Mouse (Mus musculus) kidney, embryonic 14.5 days (tissue): ENCODE measurements at regions not wholly inside any gene's neighbourhood (a gene's known extent, or its start where the extent isn't known, plus 50 kb on each side); places are given as distances from the start of the nearest gene placed in this dataset.

Source experiments
- ATAC-seq: fragments of 200-750 bp; cut with Nextera tagmentation; 2 replicates; pipeline ENCODE4 v1.8.0; 2017; ENCODE audit warnings: moderate number of reproducible peaks, mild to moderate bottlenecking, moderate TSS enrichment, moderate library complexity; ENCODE audit not compliant: low FRiP score, low TSS enrichment
- H3K27ac ChIP-seq: fragments of 300-500 bp; sonication (generic); 2 replicates; pipeline ENCODE4 v1.5.1; 2014; ENCODE audit warnings: low read depth, mild to moderate bottlenecking, low read length, moderate library complexity, mixed read lengths
- H3K27me3 ChIP-seq: fragments of 300-500 bp; sonication (generic); 2 replicates; pipeline ENCODE4 v1.6.1; 2014; ENCODE audit warnings: mild to moderate bottlenecking, low read length; ENCODE audit not compliant: control insufficient read depth, insufficient read depth
- H3K36me3 ChIP-seq: fragments of 300-500 bp; sonication (generic); 2 replicates; pipeline ENCODE4 v1.6.1; 2014; ENCODE audit warnings: low read length, mixed read lengths; ENCODE audit not compliant: control insufficient read depth, insufficient read depth
- H3K4me1 ChIP-seq: fragments of 300-500 bp; sonication (generic); 2 replicates; pipeline ENCODE4 v1.6.1; 2014; ENCODE audit warnings: low read length, mixed read lengths; ENCODE audit not compliant: control insufficient read depth, insufficient read depth
- H3K4me2 ChIP-seq: fragments of 300-500 bp; sonication (generic); replicated peaks from 2 replicates; pipeline ENCODE4 v1.6.1; 2014; ENCODE audit warnings: low read depth, mild to moderate bottlenecking, low read length
- H3K4me3 ChIP-seq: fragments of 300-500 bp; sonication (generic); 2 replicates; pipeline ENCODE4 v1.5.1; 2014; ENCODE audit warnings: mild to moderate bottlenecking, low read length
- H3K9ac ChIP-seq: fragments of 300-500 bp; sonication (generic); 2 replicates; pipeline ENCODE4 v1.6.1; 2014; ENCODE audit warnings: low read depth, mild to moderate bottlenecking, low read length, moderate library complexity
- H3K9me3 ChIP-seq: fragments of 300-500 bp; sonication (generic); 2 replicates; pipeline ENCODE4 v1.6.1; 2016; ENCODE audit warnings: low read length; ENCODE audit not compliant: control insufficient read depth
- WGBS: fragments of 180-500 bp; shearing (Covaris S2); extraction: QIAGEN DNeasy Blood & Tissue Kit; methylation state at CpG from one replicate; pipeline ENCODE4 v1.1.7; 2014; 5-methylcytosine and 5-hydroxymethylcytosine counted together

- 86% methylated on average over 12 of the region's 12 CpGs for WGBS
- H3K4me1 ChIP-seq, result no peaks in the 10 kb centered on the region
- no peaks in the 10 kb centered on the region for H3K27me3 ChIP-seq
- ATAC-seq, result no peak
- no peak overlapping the region for H3K4me3 ChIP-seq
- no peaks in the 10 kb centered on the region for H3K36me3 ChIP-seq
- H3K4me2 ChIP-seq, result no peak overlapping the region
- H3K9me3 ChIP-seq, result no peaks in the 10 kb centered on the region
- no peak overlapping the region for H3K9ac ChIP-seq
- H3K27ac ChIP-seq, result no peak overlapping the region
Observed at GRCm38 (mm10) chr15:97151793-97152192, 95.1 kb upstream of the Pced1b start.

GRCm38 (mm10) chr15:97150983-97151735, 95.4 kb upstream of the Slc38a4 start:
- no peak overlapping the region for H3K27ac ChIP-seq
- 91% methylated on average over 10 of the region's 10 CpGs for WGBS
- no peaks in the 10 kb centered on the region for H3K27me3 ChIP-seq
- H3K4me2 ChIP-seq, result no peak overlapping the region
- H3K36me3 ChIP-seq, result no peaks in the 10 kb centered on the region
- H3K9me3 ChIP-seq, result no peaks in the 10 kb centered on the region
- H3K9ac ChIP-seq, result no peak overlapping the region
- no peaks in the 10 kb centered on the region for H3K4me1 ChIP-seq
- no peak overlapping the region for H3K4me3 ChIP-seq
- ATAC-seq, result no peak

- Histone ChIP-seq H3K36me3 (no peaks in the 10 kb centered on the region), H3K4me1 (no peaks in the 10 kb centered on the region), H3K27me3 (no peaks in the 10 kb centered on the region), H3K9ac (no peak overlapping the region), H3K4me3 (no peak overlapping the region), H3K27ac (no peak overlapping the region), H3K4me2 (no peak overlapping the region), H3K9me3 (peaks cover 6% of the 10 kb centered on the region)
- WGBS, result 92% methylated on average over 2 of the region's 2 CpGs
- ATAC-seq, result no peak
Observed at GRCm38 (mm10) chr15:97141958-97142357, 86.2 kb upstream of the Slc38a4 start.

- no peak for ATAC-seq
- Histone ChIP-seq H3K36me3 (no peaks in the 10 kb centered on the region), H3K9ac (no peak overlapping the region), H3K27ac (no peak overlapping the region), H3K9me3 (peaks cover 6% of the 10 kb centered on the region), H3K4me3 (no peak overlapping the region), H3K4me2 (no peak overlapping the region), H3K4me1 (no peaks in the 10 kb centered on the region), H3K27me3 (no peaks in the 10 kb centered on the region)
- 79% methylated on average over 3 of the region's 3 CpGs for WGBS
Observed at GRCm38 (mm10) chr15:97138265-97138664, 82.5 kb upstream of the Slc38a4 start.

GRCm38 (mm10) chr15:97135291-97135690, 79.5 kb upstream of the Slc38a4 start:
- no peak overlapping the region for H3K4me3 ChIP-seq
- H3K4me1 ChIP-seq, result no peaks in the 10 kb centered on the region
- H3K36me3 ChIP-seq, result no peaks in the 10 kb centered on the region
- H3K9ac ChIP-seq, result no peak overlapping the region
- H3K4me2 ChIP-seq, result no peak overlapping the region
- WGBS, result 10% methylated on average over 11 of the region's 11 CpGs
- no peaks in the 10 kb centered on the region for H3K27me3 ChIP-seq
- H3K27ac ChIP-seq, result no peak overlapping the region
- no peak for ATAC-seq
- H3K9me3 ChIP-seq, result peaks cover 6% of the 10 kb centered on the region

- Histone ChIP-seq H3K36me3 (no peaks in the 10 kb centered on the region), H3K4me2 (no peak overlapping the region), H3K4me3 (no peak overlapping the region), H3K9me3 (no peaks in the 10 kb centered on the region), H3K27ac (no peak overlapping the region), H3K4me1 (no peaks in the 10 kb centered on the region), H3K9ac (no peak overlapping the region), H3K27me3 (no peaks in the 10 kb centered on the region)
- ATAC-seq, result no peak
- 90% methylated on average over 8 of the region's 8 CpGs for WGBS
Observed at GRCm38 (mm10) chr15:97127771-97128170, 72.0 kb upstream of the Slc38a4 start.

GRCm38 (mm10) chr15:97125836-97126822, 70.4 kb upstream of the Slc38a4 start:
- ATAC-seq, result no peak
- no peaks in the 10 kb centered on the region for H3K27me3 ChIP-seq
- no peaks in the 10 kb centered on the region; the same call in 1 of the 2 replicates for H3K9me3 ChIP-seq
- no peak overlapping the region for H3K4me3 ChIP-seq
- H3K36me3 ChIP-seq, result no peaks in the 10 kb centered on the region
- no peak overlapping the region for H3K4me2 ChIP-seq
- WGBS, result 85% methylated on average over 15 of the region's 15 CpGs
- no peak overlapping the region for H3K27ac ChIP-seq
- H3K9ac ChIP-seq, result no peak overlapping the region
- H3K4me1 ChIP-seq, result no peaks in the 10 kb centered on the region

GRCm38 (mm10) chr15:97122263-97122662, 66.5 kb upstream of the Slc38a4 start:
- Histone ChIP-seq H3K4me3 (no peak overlapping the region), H3K9ac (no peak overlapping the region), H3K9me3 (no peaks in the 10 kb centered on the region; the same call in 1 of the 2 replicates), H3K27me3 (no peaks in the 10 kb centered on the region), H3K4me2 (no peak overlapping the region), H3K4me1 (no peaks in the 10 kb centered on the region), H3K27ac (no peak overlapping the region), H3K36me3 (no peaks in the 10 kb centered on the region)
- ATAC-seq, result no peak
- WGBS, result 86% methylated on average over 6 of the region's 6 CpGs
